Mouse (Mus musculus): ENCODE results near the gene Mtrex. TPM values are rescaled to one million over a fixed set of nuclear protein-coding genes. Genes with fewer than 3 reads are reported as not detected.

The Mtrex gene
- total and polyA plus RNA-seq, 2 experiments from 2014 or later = 18.8 to 38.8 TPM

GRCm38 (mm10) chr13:112823236-112823910 is 103.8 kb downstream of the Mtrex start:
- no peaks in the 10 kb centered on the region for H3K9me3 ChIP-seq (ENCODE audit: low read length)
- no peaks in the 10 kb centered on the region for H3K36me3 ChIP-seq (ENCODE audit: insufficient read depth, low read length)
- DNase-seq (ENCODE audit: low spot score) (no peak), ATAC-seq (no peak)
- H3K27me3 ChIP-seq (ENCODE audit: insufficient read depth, low read length) = no peaks in the 10 kb centered on the region
- H3K27ac ChIP-seq = no peak overlapping the region
- H3K4me2 ChIP-seq (ENCODE audit: low read depth, low read length) = no peak overlapping the region
- no peaks in the 10 kb centered on the region for H3K4me1 ChIP-seq (ENCODE audit: insufficient read depth, low read length)
- WGBS = 86% methylated on average over 6 of the region's 6 CpGs
- H3K9ac ChIP-seq (replicated peaks; ENCODE audit: low read length) = no peak overlapping the region
- TF ChIP-seq CTCF (IDR thresholded peaks at IDR 0.05; ENCODE audit: low read depth) = no peak
- no peak overlapping the region for H3K4me3 ChIP-seq (ENCODE audit: low read length)

- Histone ChIP-seq H3K4me2 (ENCODE audit: low read depth, low read length) (no peak overlapping the region), H3K4me1 (ENCODE audit: insufficient read depth, low read length) (no peaks in the 10 kb centered on the region), H3K9ac (replicated peaks; ENCODE audit: low read length) (no peak overlapping the region), H3K36me3 (ENCODE audit: insufficient read depth, low read length) (no peaks in the 10 kb centered on the region), H3K27me3 (ENCODE audit: insufficient read depth, low read length) (no peaks in the 10 kb centered on the region), H3K4me3 (ENCODE audit: low read length) (no peak overlapping the region), H3K9me3 (ENCODE audit: low read length) (no peaks in the 10 kb centered on the region), H3K27ac (no peak overlapping the region)
- TF ChIP-seq CTCF (IDR thresholded peaks at IDR 0.05; ENCODE audit: low read depth) = no peak
- WGBS = 74% methylated on average over 3 of the region's 3 CpGs
- ATAC-seq = no peak
- DNase-seq (ENCODE audit: low spot score) = no peak
These were observed 104.8 kb downstream of the Mtrex start for GRCm38 (mm10) chr13:112822413-112822812.

GRCm38 (mm10) chr13:112818125-112818524 is 109.1 kb downstream of the Mtrex start:
- Histone ChIP-seq H3K4me1 (ENCODE audit: insufficient read depth, low read length) (no peaks in the 10 kb centered on the region), H3K9ac (replicated peaks; ENCODE audit: low read length) (no peak overlapping the region), H3K27me3 (ENCODE audit: insufficient read depth, low read length) (no peaks in the 10 kb centered on the region), H3K36me3 (ENCODE audit: insufficient read depth, low read length) (no peaks in the 10 kb centered on the region), H3K4me3 (ENCODE audit: low read length) (no peak overlapping the region), H3K27ac (no peak overlapping the region), H3K4me2 (ENCODE audit: low read depth, low read length) (no peak overlapping the region), H3K9me3 (ENCODE audit: low read length) (no peaks in the 10 kb centered on the region)
- DNase-seq (ENCODE audit: low spot score) (no peak), ATAC-seq (no peak)
- WGBS = 90% methylated on average over 3 of the region's 3 CpGs
- TF ChIP-seq CTCF (IDR thresholded peaks at IDR 0.05; ENCODE audit: low read depth) = no peak

Other genes starting within 250 kb of the Mtrex start
- gene Plpp1, start 126.6 kb downstream of the Mtrex start, total RNA-seq (2014; rRNA removed) = 54.0 and 64.4 TPM in 2 replicates
- gene Plpp1, start 126.6 kb downstream of the Mtrex start, polyA plus RNA-seq (2015; fragmentation: Nextera tagmentation; extraction: Ambion mirVana) = 88.1 and 89.7 TPM in 2 replicates
- gene Dhx29, start 56 bp upstream of the Mtrex start, total RNA-seq (2014; rRNA removed) = 15.2 and 15.7 TPM in 2 replicates
- gene Dhx29, start 56 bp upstream of the Mtrex start, polyA plus RNA-seq (2015; fragmentation: Nextera tagmentation; extraction: Ambion mirVana) = 29.5 and 30.0 TPM in 2 replicates
- 1.3 and 2.7 TPM in 2 replicates for gene Ccno, start 60.4 kb upstream of the Mtrex start, total RNA-seq (2014; rRNA removed)
- 1.7 and 1.9 TPM in 2 replicates for gene Ccno, start 60.4 kb upstream of the Mtrex start, polyA plus RNA-seq (2015; fragmentation: Nextera tagmentation; extraction: Ambion mirVana)
- gene Mcidas, start 66.4 kb upstream of the Mtrex start, total RNA-seq (2014; rRNA removed) = 0.73 and 2.4 TPM in 2 replicates
- gene Mcidas, start 66.4 kb upstream of the Mtrex start, polyA plus RNA-seq (2015; fragmentation: Nextera tagmentation; extraction: Ambion mirVana) = 0.88 and 0.95 TPM in 2 replicates
- 2.4 and 3.1 TPM in 2 replicates for gene Cdc20b, start 107.7 kb upstream of the Mtrex start, total RNA-seq (2014; rRNA removed)
- 0.34 and 0.60 TPM in 2 replicates for gene Cdc20b, start 107.7 kb upstream of the Mtrex start, polyA plus RNA-seq (2015; fragmentation: Nextera tagmentation; extraction: Ambion mirVana)
- gene Gpx8, start 119.0 kb upstream of the Mtrex start, total RNA-seq (2014; rRNA removed) = 10.2 and 19.7 TPM in 2 replicates
- 60.4 and 67.0 TPM in 2 replicates for gene Gpx8, start 119.0 kb upstream of the Mtrex start, polyA plus RNA-seq (2015; fragmentation: Nextera tagmentation; extraction: Ambion mirVana)
- gene Gzma, start 173.6 kb upstream of the Mtrex start, total RNA-seq (2014; rRNA removed) = not detected in 2 replicates
- not detected in 2 replicates for gene Gzma, start 173.6 kb upstream of the Mtrex start, polyA plus RNA-seq (2015; fragmentation: Nextera tagmentation; extraction: Ambion mirVana)

Measured in hindbrain, postnatal 0 days (tissue).